Mouse (Mus musculus): Measurements from ENCODE around the gene Hs3st2. TPM values are rescaled to one million over a fixed set of nuclear protein-coding genes. Genes with fewer than 3 reads are reported as not detected.

The Hs3st2 gene
- total and polyA plus RNA-seq, 3 experiments: not detected

DNA sequence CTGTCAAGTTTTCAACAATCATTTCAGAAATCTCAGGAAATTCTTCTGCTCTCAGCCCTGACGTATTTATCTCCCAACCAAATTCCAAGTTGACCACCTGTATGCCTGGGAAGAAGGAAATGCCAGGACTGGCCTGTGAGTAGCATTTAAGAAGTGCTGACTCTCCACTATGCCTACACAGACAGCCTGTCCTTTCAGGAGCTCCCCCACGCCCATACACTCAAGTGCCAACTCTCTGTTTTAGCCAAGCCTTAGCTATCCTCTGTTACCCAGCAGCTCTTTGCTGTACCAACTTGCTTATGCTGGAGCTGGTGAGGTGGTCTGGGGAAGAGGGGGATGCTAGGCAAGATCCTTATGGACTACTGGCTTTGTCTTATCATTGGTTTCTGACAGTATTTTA is 137.4 kb downstream of the Hs3st2 start:
- Histone ChIP-seq H3K9ac (ENCODE audit: control insufficient read depth, low read depth, low read length, poor library complexity, severe bottlenecking) (no peak overlapping the region), H3K27ac (ENCODE audit: control insufficient read depth, low read depth, low read length) (no peak overlapping the region), H3K36me3 (ENCODE audit: control insufficient read depth in 1 of 2, insufficient read depth in 2 of 2, low read length in 2 of 2) (no peaks in the 10 kb centered on the region), H3K9me3 (replicated peaks; ENCODE audit: insufficient read depth, low read length) (no peaks in the 10 kb centered on the region), H3K4me1 (ENCODE audit: control insufficient read depth in 1 of 2, insufficient read depth in 2 of 2, low read length in 2 of 2) (no peaks in the 10 kb centered on the region), H3K4me3 (ENCODE audit: control insufficient read depth in 1 of 2, insufficient read depth in 1 of 2, low read depth in 2 of 2, low read length in 2 of 2) (no peak overlapping the region), H3K27me3 (ENCODE audit: control insufficient read depth in 1 of 2, insufficient read depth in 2 of 2, low read length in 2 of 2) (no peaks in the 10 kb centered on the region), H3K79me2 (ENCODE audit: control insufficient read depth, insufficient read depth, low read length, poor library complexity) (no peaks in the 10 kb centered on the region)
- TF ChIP-seq CHD2 (IDR thresholded peaks at IDR 0.05; ENCODE audit: low read length): no peak
- no peak for TF ChIP-seq MEF2A (IDR thresholded peaks at IDR 0.05; ENCODE audit: extremely low read depth, insufficient replicate concordance, low read depth, low read length, poor library complexity, severe bottlenecking)
- no peak for TF ChIP-seq EP300 (IDR thresholded peaks at IDR 0.05; ENCODE audit: low read depth in 1 of 2, low read length in 2 of 2)
- TF ChIP-seq KAT2A (conservative IDR thresholded peaks at IDR 0.05; ENCODE audit: low read depth, low read length): no peak
- no peak for TF ChIP-seq GABPA (IDR thresholded peaks at IDR 0.05; ENCODE audit: low read depth, low read length)
- no peak for TF ChIP-seq POLR2AphosphoS2 (IDR thresholded peaks at IDR 0.05; ENCODE audit: low read length)
- no peak for TF ChIP-seq MAFK (IDR thresholded peaks at IDR 0.05; ENCODE audit: borderline replicate concordance, low read depth, low read length)
- no peak for TF ChIP-seq ZMIZ1 (IDR thresholded peaks at IDR 0.05; ENCODE audit: low read depth, low read length)
- no peak for TF ChIP-seq POLR2AphosphoS5 (IDR thresholded peaks at IDR 0.05; ENCODE audit: borderline replicate concordance, low read depth, low read length)
- no peak for TF ChIP-seq SIN3A (IDR thresholded peaks at IDR 0.05; ENCODE audit: low read length)
- TF ChIP-seq BHLHE40 (IDR thresholded peaks at IDR 0.05; ENCODE audit: borderline replicate concordance, low read depth, low read length): no peak
- TF ChIP-seq TBP (IDR thresholded peaks at IDR 0.05; ENCODE audit: low read depth, low read length): no peak
- no peak for TF ChIP-seq RAD21 (IDR thresholded peaks at IDR 0.05; ENCODE audit: low read depth, low read length)
- TF ChIP-seq MXI1 (IDR thresholded peaks at IDR 0.05; ENCODE audit: low read depth, low read length): no peak
- no peak for TF ChIP-seq NELFE (IDR thresholded peaks at IDR 0.05; ENCODE audit: low read depth, low read length)
- no peak for DNase-seq (ENCODE audit: low read depth, low spot score)

DNA sequence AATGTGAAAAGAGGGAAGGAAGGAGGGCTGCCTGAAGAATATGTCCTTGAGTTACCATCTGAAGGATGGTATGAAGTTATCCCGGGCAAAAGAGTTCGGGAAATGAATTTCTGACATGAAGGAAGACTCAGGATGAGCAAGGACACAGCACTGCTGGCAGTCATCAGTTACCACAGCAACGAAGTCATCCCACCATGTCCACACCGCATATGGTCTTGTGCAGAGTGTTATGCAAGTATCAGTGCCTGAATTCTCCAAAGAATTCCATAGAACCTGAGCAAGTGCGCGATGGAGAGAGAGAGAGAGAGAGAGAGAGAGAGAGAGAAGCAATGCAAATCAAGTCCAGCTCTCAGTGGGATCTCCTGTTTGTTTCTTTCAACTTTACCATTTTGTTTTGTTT is 142.0 kb downstream of the Hs3st2 start:
- Histone ChIP-seq H3K4me1 (ENCODE audit: control insufficient read depth in 1 of 2, insufficient read depth in 2 of 2, low read length in 2 of 2) (peaks cover 4 to 13% of the 10 kb centered on the region in 2 experiments), H3K4me3 (ENCODE audit: control insufficient read depth in 1 of 2, insufficient read depth in 1 of 2, low read depth in 2 of 2, low read length in 2 of 2) (no peak overlapping the region), H3K27me3 (ENCODE audit: control insufficient read depth in 1 of 2, insufficient read depth in 2 of 2, low read length in 2 of 2) (no peaks in the 10 kb centered on the region), H3K27ac (ENCODE audit: control insufficient read depth, low read depth, low read length) (no peak overlapping the region), H3K9me3 (replicated peaks; ENCODE audit: insufficient read depth, low read length) (no peaks in the 10 kb centered on the region), H3K9ac (ENCODE audit: control insufficient read depth, low read depth, low read length, poor library complexity, severe bottlenecking) (no peak overlapping the region), H3K79me2 (ENCODE audit: control insufficient read depth, insufficient read depth, low read length, poor library complexity) (no peaks in the 10 kb centered on the region), H3K36me3 (ENCODE audit: control insufficient read depth in 1 of 2, insufficient read depth in 2 of 2, low read length in 2 of 2) (peaks cover 0 to 15% of the 10 kb centered on the region in 2 experiments; a peak in 2 of 4 replicates)
- DNase-seq (ENCODE audit: low read depth, low spot score): no peak
- TF ChIP-seq UBTF (IDR thresholded peaks at IDR 0.05; ENCODE audit: borderline replicate concordance, insufficient read depth, low read depth, low read length) (no peak), SMC3 (IDR thresholded peaks at IDR 0.05; ENCODE audit: low read depth, low read length) (no peak), ETS1 (IDR thresholded peaks at IDR 0.05; ENCODE audit: low read depth, low read length) (no peak), MYC (IDR thresholded peaks at IDR 0.05; ENCODE audit: low read depth, low read length) (no peak), CHD1 (IDR thresholded peaks at IDR 0.05; ENCODE audit: low read depth, low read length) (no peak), JUND (IDR thresholded peaks at IDR 0.05; ENCODE audit: low read depth, low read length) (no peak), KAT2A (conservative IDR thresholded peaks at IDR 0.05; ENCODE audit: low read depth, low read length) (no peak), MAX (IDR thresholded peaks at IDR 0.05; ENCODE audit: low read length) (no peak), USF1 (IDR thresholded peaks at IDR 0.05; ENCODE audit: low read depth, low read length) (no peak), POLR2AphosphoS5 (IDR thresholded peaks at IDR 0.05; ENCODE audit: borderline replicate concordance, low read depth, low read length) (no peak)
